Mouse (Mus musculus): ENCODE results near the gene Kcnq1.

- no peak for TF ChIP-seq CTCF (IDR thresholded peaks at IDR 0.05; ENCODE audit: borderline replicate concordance, insufficient read depth, low read depth, low read length)
- TF ChIP-seq POLR2A (IDR thresholded peaks at IDR 0.05; ENCODE audit: borderline replicate concordance, insufficient read depth, low read length) = no peak
Measured at GRCm38 (mm10) chr7:143419585-143420160, 313.5 kb downstream of the Kcnq1 start.
